Mouse (Mus musculus): ENCODE results near the gene Siglece. TPM values are rescaled to one million over a fixed set of nuclear protein-coding genes. Genes with fewer than 3 reads are reported as not detected.
"Not testable (repeated sequence)": the region's sequence is repeated elsewhere in the genome, so short reads cannot be mapped to it uniquely, and the experiment has no call there.

The Siglece gene
- polyA plus RNA-seq, 1 experiment from 2014 or later, result 0.88 TPM

GRCm38 (mm10) chr7:43671809-43672580 lies 12.0 kb upstream of the Siglece start, which contains the start of gene Ctu1:
Gene Ctu1, plus strand, starts transcription at chr7:43672016.
- peaks cover 29% of the 10 kb centered on the region for H3K36me3 ChIP-seq (ENCODE audit: control insufficient read depth, insufficient read depth, low read length)
- H3K9me3 ChIP-seq (ENCODE audit: control insufficient read depth, low read length), result 0 out of 2 replicates have a peak, but pooled peaks cover 6% of the 10 kb centered on the region
- peak; percentile 99 for DNase-seq (ENCODE audit: low spot score)
- H3K9ac ChIP-seq (ENCODE audit: low read depth, low read length), result peak within 1 kb of the TSS; percentile 83
- peak; percentile 99 for ATAC-seq (ENCODE audit: low read depth)
- H3K27ac ChIP-seq (replicated peaks; ENCODE audit: low read depth, low read length), result peak within 1 kb of the TSS; percentile 61
- peak within 1 kb of the TSS; percentile 71 for H3K4me2 ChIP-seq (ENCODE audit: low read depth, low read length)
- peak within 1 kb of the TSS; percentile 72 for H3K4me3 ChIP-seq (ENCODE audit: low read depth, low read length)
- under 1% methylated on average over 26 of the region's 26 CpGs for WGBS
- no peaks in the 10 kb centered on the region for H3K27me3 ChIP-seq (replicated peaks; ENCODE audit: control insufficient read depth, insufficient read depth, low read length)
- peaks cover 5% of the 10 kb centered on the region for H3K4me1 ChIP-seq (ENCODE audit: control insufficient read depth, insufficient read depth, low read length)

GRCm38 (mm10) chr7:43671064-43671808 lies 11.3 kb upstream of the Siglece start:
- Histone ChIP-seq H3K27me3 (replicated peaks; ENCODE audit: control insufficient read depth, insufficient read depth, low read length) (no peaks in the 10 kb centered on the region), H3K9me3 (ENCODE audit: control insufficient read depth, low read length) (0 out of 2 replicates have a peak, but pooled peaks cover under 1% of the 10 kb centered on the region), H3K4me1 (ENCODE audit: control insufficient read depth, insufficient read depth, low read length) (peaks cover 5% of the 10 kb centered on the region), H3K36me3 (ENCODE audit: control insufficient read depth, insufficient read depth, low read length) (peaks cover 21% of the 10 kb centered on the region), H3K27ac (replicated peaks; ENCODE audit: low read depth, low read length) (peak overlapping the region; percentile 30; the same call in 1 of the 2 replicates), H3K9ac (ENCODE audit: low read depth, low read length) (peak overlapping the region; percentile 83), H3K4me2 (ENCODE audit: low read depth, low read length) (peak overlapping the region; percentile 71), H3K4me3 (ENCODE audit: low read depth, low read length) (peak overlapping the region; percentile 72)
- peak; percentile 19 for ATAC-seq (ENCODE audit: low read depth)
- WGBS, result 70% methylated on average over 11 of the region's 11 CpGs
- DNase-seq (ENCODE audit: low spot score), result no peak

GRCm38 (mm10) chr7:43668582-43668981 lies 8.6 kb upstream of the Siglece start:
- no peak overlapping the region for H3K27ac ChIP-seq (replicated peaks; ENCODE audit: low read depth, low read length)
- no peak overlapping the region for H3K9ac ChIP-seq (ENCODE audit: low read depth, low read length)
- H3K4me3 ChIP-seq (ENCODE audit: low read depth, low read length), result no peak overlapping the region
- peaks cover 5% of the 10 kb centered on the region for H3K4me1 ChIP-seq (ENCODE audit: control insufficient read depth, insufficient read depth, low read length)
- ATAC-seq (ENCODE audit: low read depth), result no peak
- H3K36me3 ChIP-seq (ENCODE audit: control insufficient read depth, insufficient read depth, low read length), result no peaks in the 10 kb centered on the region
- peak; percentile 19 for DNase-seq (ENCODE audit: low spot score)
- H3K27me3 ChIP-seq (replicated peaks; ENCODE audit: control insufficient read depth, insufficient read depth, low read length), result no peaks in the 10 kb centered on the region
- WGBS, result 17% methylated on average over 3 of the region's 3 CpGs
- no peaks in the 10 kb centered on the region for H3K9me3 ChIP-seq (ENCODE audit: control insufficient read depth, low read length)
- no peak overlapping the region for H3K4me2 ChIP-seq (ENCODE audit: low read depth, low read length)

GRCm38 (mm10) chr7:43667221-43667620 lies 7.3 kb upstream of the Siglece start:
- H3K9ac ChIP-seq (ENCODE audit: low read depth, low read length); H3K4me1 ChIP-seq (ENCODE audit: control insufficient read depth, insufficient read depth, low read length); H3K36me3 ChIP-seq (ENCODE audit: control insufficient read depth, insufficient read depth, low read length); ATAC-seq (ENCODE audit: low read depth); H3K4me3 ChIP-seq (ENCODE audit: low read depth, low read length); H3K4me2 ChIP-seq (ENCODE audit: low read depth, low read length); DNase-seq (ENCODE audit: low spot score); H3K27me3 ChIP-seq (replicated peaks; ENCODE audit: control insufficient read depth, insufficient read depth, low read length); H3K9me3 ChIP-seq (ENCODE audit: control insufficient read depth, low read length); H3K27ac ChIP-seq (replicated peaks; ENCODE audit: low read depth, low read length): not testable (repeated sequence)
- WGBS, result 87% methylated on average over 4 of the region's 4 CpGs

GRCm38 (mm10) chr7:43662804-43663203 lies 2.8 kb upstream of the Siglece start:
- no peaks in the 10 kb centered on the region for H3K4me1 ChIP-seq (ENCODE audit: control insufficient read depth, insufficient read depth, low read length)
- ATAC-seq (ENCODE audit: low read depth) (no peak), DNase-seq (ENCODE audit: low spot score) (no peak)
- no peak overlapping the region for H3K9ac ChIP-seq (ENCODE audit: low read depth, low read length)
- H3K27ac ChIP-seq (replicated peaks; ENCODE audit: low read depth, low read length), result no peak overlapping the region
- no peak overlapping the region for H3K4me3 ChIP-seq (ENCODE audit: low read depth, low read length)
- no peaks in the 10 kb centered on the region for H3K9me3 ChIP-seq (ENCODE audit: control insufficient read depth, low read length)
- no peaks in the 10 kb centered on the region for H3K36me3 ChIP-seq (ENCODE audit: control insufficient read depth, insufficient read depth, low read length)
- H3K27me3 ChIP-seq (replicated peaks; ENCODE audit: control insufficient read depth, insufficient read depth, low read length), result no peaks in the 10 kb centered on the region
- WGBS, result 79% methylated on average over 1 of the region's 1 CpGs
- no peak overlapping the region for H3K4me2 ChIP-seq (ENCODE audit: low read depth, low read length)

GRCm38 (mm10) chr7:43656232-43656631 lies 3.7 kb downstream of the Siglece start:
- no peaks in the 10 kb centered on the region for H3K9me3 ChIP-seq (ENCODE audit: control insufficient read depth, low read length)
- H3K9ac ChIP-seq (ENCODE audit: low read depth, low read length), result no peak overlapping the region
- H3K4me1 ChIP-seq (ENCODE audit: control insufficient read depth, insufficient read depth, low read length), result no peaks in the 10 kb centered on the region
- H3K4me2 ChIP-seq (ENCODE audit: low read depth, low read length), result no peak overlapping the region
- no peaks in the 10 kb centered on the region for H3K36me3 ChIP-seq (ENCODE audit: control insufficient read depth, insufficient read depth, low read length)
- H3K27ac ChIP-seq (replicated peaks; ENCODE audit: low read depth, low read length), result no peak overlapping the region
- no peak overlapping the region for H3K4me3 ChIP-seq (ENCODE audit: low read depth, low read length)
- WGBS, result 65% methylated on average over 6 of the region's 6 CpGs
- ATAC-seq (ENCODE audit: low read depth) (no peak), DNase-seq (ENCODE audit: low spot score) (no peak)
- H3K27me3 ChIP-seq (replicated peaks; ENCODE audit: control insufficient read depth, insufficient read depth, low read length), result no peaks in the 10 kb centered on the region

- 80% methylated on average over 3 of the region's 3 CpGs for WGBS
These were observed 5.4 kb downstream of the Siglece start for GRCm38 (mm10) chr7:43654519-43654918.

GRCm38 (mm10) chr7:43652683-43653082 lies 7.3 kb downstream of the Siglece start:
- H3K27me3 ChIP-seq (replicated peaks; ENCODE audit: control insufficient read depth, insufficient read depth, low read length), result no peaks in the 10 kb centered on the region
- H3K4me2 ChIP-seq (ENCODE audit: low read depth, low read length), result no peak overlapping the region
- no peaks in the 10 kb centered on the region for H3K9me3 ChIP-seq (ENCODE audit: control insufficient read depth, low read length)
- no peak overlapping the region for H3K27ac ChIP-seq (replicated peaks; ENCODE audit: low read depth, low read length)
- no peaks in the 10 kb centered on the region for H3K4me1 ChIP-seq (ENCODE audit: control insufficient read depth, insufficient read depth, low read length)
- ATAC-seq (ENCODE audit: low read depth), result no peak
- no peak for DNase-seq (ENCODE audit: low spot score)
- H3K36me3 ChIP-seq (ENCODE audit: control insufficient read depth, insufficient read depth, low read length), result no peaks in the 10 kb centered on the region
- WGBS, result 79% methylated on average over 6 of the region's 6 CpGs
- H3K4me3 ChIP-seq (ENCODE audit: low read depth, low read length), result no peak overlapping the region
- no peak overlapping the region for H3K9ac ChIP-seq (ENCODE audit: low read depth, low read length)

More at GRCm38 (mm10) chr7:43654519-43654918, 5.4 kb downstream of the Siglece start:
- no peak for ATAC-seq (ENCODE audit: low read depth)
- Histone ChIP-seq H3K4me2 (ENCODE audit: low read depth, low read length) (no peak overlapping the region), H3K27ac (replicated peaks; ENCODE audit: low read depth, low read length) (no peak overlapping the region), H3K4me3 (ENCODE audit: low read depth, low read length) (no peak overlapping the region), H3K9ac (ENCODE audit: low read depth, low read length) (no peak overlapping the region), H3K4me1 (ENCODE audit: control insufficient read depth, insufficient read depth, low read length) (no peaks in the 10 kb centered on the region), H3K9me3 (ENCODE audit: control insufficient read depth, low read length) (no peaks in the 10 kb centered on the region), H3K36me3 (ENCODE audit: control insufficient read depth, insufficient read depth, low read length) (no peaks in the 10 kb centered on the region), H3K27me3 (replicated peaks; ENCODE audit: control insufficient read depth, insufficient read depth, low read length) (no peaks in the 10 kb centered on the region)
- DNase-seq (ENCODE audit: low spot score), result no peak
